Mouse (Mus musculus) megakaryocyte, embryonic 14.5 days (primary cell): Measurements from ENCODE around the gene C2cd2l.

Experiments used
- FLI1 ChIP-seq: IDR thresholded peaks from 2 replicates; pipeline ENCODE4 v1.6.1; 2012; ENCODE audit warnings: low read length, inconsistent platforms, mixed read lengths
- GATA1 ChIP-seq: IDR thresholded peaks from 3 replicates; pipeline ENCODE4 v1.6.1; 2012; ENCODE audit warnings: mixed read lengths, low read length, inconsistent platforms, borderline replicate concordance

- no peak for TF ChIP-seq GATA1
- no peak for TF ChIP-seq FLI1
Observed at GRCm38 (mm10) chr9:44261388-44261787, 58.7 kb downstream of the C2cd2l start.
